Mouse (Mus musculus) neural tube, embryonic 15.5 days (tissue): ENCODE measurements around the gene Phf7. TPM values are rescaled to one million over a fixed set of nuclear protein-coding genes. Genes with fewer than 3 reads are reported as not detected.

Experiments
- ATAC-seq: fragments of 200-750 bp; cut with Nextera tagmentation; 2 replicates; pipeline ENCODE4 v1.8.0; 2017; ENCODE audit warnings: mild to moderate bottlenecking, moderate TSS enrichment, moderate library complexity; ENCODE audit not compliant: low FRiP score
- H3K27ac ChIP-seq: fragments of 300-500 bp; sonication (generic); replicated peaks from 2 replicates; pipeline ENCODE4 v1.5.1; 2015; ENCODE audit warnings: mild to moderate bottlenecking, inconsistent platforms
- H3K27me3 ChIP-seq: fragments of 300-500 bp; sonication (generic); replicated peaks from 2 replicates; pipeline ENCODE4 v1.6.1; 2015; ENCODE audit warnings: inconsistent platforms
- H3K36me3 ChIP-seq: fragments of 300-500 bp; sonication (generic); 2 replicates; pipeline ENCODE4 v1.6.1; 2015; ENCODE audit warnings: inconsistent platforms
- H3K4me1 ChIP-seq: fragments of 300-500 bp; sonication (generic); 2 replicates; pipeline ENCODE4 v1.6.1; 2015; ENCODE audit warnings: inconsistent platforms
- H3K4me2 ChIP-seq: fragments of 300-500 bp; sonication (generic); 2 replicates; pipeline ENCODE4 v1.6.1; 2015; ENCODE audit warnings: inconsistent platforms, mild to moderate bottlenecking, moderate library complexity
- H3K4me3 ChIP-seq: fragments of 300-500 bp; sonication (generic); replicated peaks from 2 replicates; pipeline ENCODE4 v1.5.1; 2015; ENCODE audit warnings: mild to moderate bottlenecking, inconsistent platforms
- H3K9ac ChIP-seq: fragments of 300-500 bp; sonication (generic); replicated peaks from 2 replicates; pipeline ENCODE4 v1.6.1; 2015; ENCODE audit warnings: mild to moderate bottlenecking, inconsistent platforms
- H3K9me3 ChIP-seq: fragments of 300-500 bp; sonication (generic); replicated peaks from 2 replicates; pipeline ENCODE4 v1.6.1; 2016; ENCODE audit warnings: inconsistent platforms
- WGBS: fragments of 180-500 bp; shearing (Covaris S2); methylation state at CpG from one replicate; pipeline ENCODE4 v1.1.7; 2015; ENCODE audit warnings: mixed read lengths; 5-methylcytosine and 5-hydroxymethylcytosine counted together
- polyA plus RNA-seq: library from polyadenylated mRNA; unstranded; fragments of >200 nt; fragmentation: Nextera tagmentation; extraction: Ambion mirVana; gene quantifications from 2 replicates; pipeline ENCODE4 v1.2.1, GENCODE M21; 2015

The Phf7 gene
- 10.4 and 10.9 TPM in 2 replicates for polyA plus RNA-seq

DNA sequence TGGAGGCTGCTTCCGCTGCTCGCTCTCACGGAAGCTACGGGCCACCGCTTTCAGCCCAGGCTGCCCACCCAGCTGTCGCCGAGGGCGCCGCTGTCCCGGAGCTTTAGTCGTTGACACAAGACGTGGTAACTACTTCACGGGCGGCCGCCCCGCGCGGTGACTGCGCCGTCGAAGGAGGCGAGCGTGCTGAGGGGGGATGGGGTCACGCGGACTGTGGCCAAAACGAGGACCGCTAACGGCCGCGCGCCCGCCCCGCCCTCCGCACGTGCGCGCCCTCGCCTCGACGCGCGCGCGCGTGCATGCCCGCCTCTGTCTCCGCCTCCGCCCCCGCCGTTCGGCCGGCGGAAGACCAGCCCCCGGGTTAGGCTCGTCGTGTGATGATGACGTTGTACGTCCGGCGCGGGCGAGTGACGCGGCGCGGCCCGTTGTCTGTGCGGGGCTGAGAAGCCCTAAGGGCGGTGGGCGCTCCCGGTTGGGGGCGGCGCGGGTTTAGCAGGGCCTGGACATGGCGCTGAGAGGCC lies at the start of gene Phf7, which contains the start of gene Bap1:
Phf7 (minus strand) TSS at position 234 of the 521 bp plus-strand sequence.
Bap1 (plus strand) TSS at position 367 of the 521 bp plus-strand sequence.
- ATAC-seq, result peak; percentile 94
- WGBS, result under 1% methylated on average over 74 of the region's 75 CpGs
- H3K4me2 ChIP-seq, result peak within 1 kb of the TSS; percentile 86
- no peaks in the 10 kb centered on the region for H3K9me3 ChIP-seq
- H3K27ac ChIP-seq, result peak within 1 kb of the TSS; percentile 97
- no peaks in the 10 kb centered on the region for H3K27me3 ChIP-seq
- H3K4me1 ChIP-seq, result peaks cover 25% of the 10 kb centered on the region
- peak within 1 kb of the TSS; percentile 97 for H3K9ac ChIP-seq
- peaks cover 35% of the 10 kb centered on the region for H3K36me3 ChIP-seq
- H3K4me3 ChIP-seq, result peak within 1 kb of the TSS; percentile 67

GRCm38 (mm10) chr14:31285728-31286127 lies 34.6 kb upstream of the Phf7 start:
- Histone ChIP-seq H3K4me1 (no peaks in the 10 kb centered on the region), H3K4me3 (no peak overlapping the region), H3K27ac (no peak overlapping the region), H3K27me3 (no peaks in the 10 kb centered on the region), H3K4me2 (no peak overlapping the region), H3K36me3 (no peaks in the 10 kb centered on the region), H3K9me3 (no peaks in the 10 kb centered on the region), H3K9ac (no peak overlapping the region)
- WGBS, result 88% methylated on average over 8 of the region's 8 CpGs
- ATAC-seq, result no peak

DNA sequence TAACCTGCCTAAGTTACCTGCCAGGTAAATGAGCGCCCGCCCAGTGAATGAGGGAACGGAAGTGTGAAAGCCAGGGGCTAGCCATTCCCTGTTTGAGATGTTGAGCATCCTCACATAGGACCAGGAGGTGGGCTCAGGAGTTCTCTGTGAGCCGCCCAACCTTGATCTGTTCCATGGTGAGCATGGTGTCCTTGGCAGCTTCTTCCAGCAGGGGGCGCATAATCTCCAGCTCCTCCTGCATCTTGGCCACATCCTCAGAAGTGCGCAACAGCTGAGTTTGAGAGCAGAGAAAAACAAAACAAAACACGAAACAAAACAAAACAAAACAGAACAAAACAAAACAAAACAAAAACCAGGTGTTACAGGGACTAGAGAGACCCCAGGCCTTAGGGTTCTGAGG lies 21.0 kb upstream of the Phf7 start:
- Histone ChIP-seq H3K9ac (no peak overlapping the region), H3K4me1 (peaks cover 22% of the 10 kb centered on the region), H3K4me3 (no peak overlapping the region), H3K9me3 (no peaks in the 10 kb centered on the region), H3K36me3 (no peaks in the 10 kb centered on the region), H3K27me3 (no peaks in the 10 kb centered on the region), H3K27ac (no peak overlapping the region), H3K4me2 (no peak overlapping the region)
- WGBS, result 18% methylated on average over 7 of the region's 7 CpGs
- ATAC-seq, result no peak

- no peak overlapping the region for H3K4me3 ChIP-seq
- 94% methylated on average over 6 of the region's 6 CpGs for WGBS
- no peak overlapping the region for H3K9ac ChIP-seq
- no peak overlapping the region for H3K27ac ChIP-seq
- no peaks in the 10 kb centered on the region for H3K36me3 ChIP-seq
- no peak overlapping the region for H3K4me2 ChIP-seq
- peaks cover 22% of the 10 kb centered on the region for H3K4me1 ChIP-seq
- ATAC-seq, result no peak
- no peaks in the 10 kb centered on the region for H3K27me3 ChIP-seq
- H3K9me3 ChIP-seq, result no peaks in the 10 kb centered on the region
These were observed 20.0 kb upstream of the Phf7 start for GRCm38 (mm10) chr14:31271121-31271520.

DNA sequence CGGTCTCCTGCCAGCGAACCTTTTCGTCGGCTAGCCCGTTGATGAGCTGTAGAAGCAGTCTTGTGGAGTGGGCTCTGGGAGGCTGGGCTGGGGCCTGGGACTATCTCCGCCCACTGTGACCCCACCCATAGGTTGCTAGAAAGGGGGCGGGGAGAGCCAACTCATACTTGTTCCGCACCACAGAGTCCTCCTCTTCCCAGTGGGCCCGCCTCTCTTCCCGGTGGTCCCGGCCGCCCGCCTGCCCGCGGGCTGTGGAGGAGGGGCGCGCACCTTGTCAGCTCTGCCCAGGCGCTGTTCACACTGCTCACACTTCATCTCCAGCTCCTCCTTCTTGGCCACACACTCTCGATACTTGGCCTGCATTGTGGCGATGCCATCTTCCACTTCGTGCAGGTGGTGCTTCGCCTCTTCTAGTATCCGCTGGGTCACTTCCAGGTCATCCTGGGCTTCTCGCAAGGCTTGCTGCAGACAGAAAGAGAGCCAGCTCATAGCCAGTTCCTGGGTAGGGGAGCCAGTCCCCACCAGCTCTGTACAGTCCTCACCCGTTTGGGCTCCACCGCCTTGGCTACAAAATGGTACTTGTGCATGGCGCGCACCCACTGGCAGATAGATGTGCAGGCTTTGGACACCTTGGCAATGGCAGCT lies 18.5 kb upstream of the Phf7 start:
- Histone ChIP-seq H3K4me1 (peaks cover 22% of the 10 kb centered on the region), H3K4me2 (peak overlapping the region; percentile 51), H3K36me3 (no peaks in the 10 kb centered on the region), H3K9me3 (no peaks in the 10 kb centered on the region), H3K27ac (peak overlapping the region; percentile 7), H3K9ac (peak overlapping the region; percentile 26; the same call in 1 of the 2 replicates), H3K4me3 (peak overlapping the region; percentile 20), H3K27me3 (no peaks in the 10 kb centered on the region)
- ATAC-seq, result peak; percentile 67
- 16% methylated on average over 27 of the region's 28 CpGs for WGBS

DNA sequence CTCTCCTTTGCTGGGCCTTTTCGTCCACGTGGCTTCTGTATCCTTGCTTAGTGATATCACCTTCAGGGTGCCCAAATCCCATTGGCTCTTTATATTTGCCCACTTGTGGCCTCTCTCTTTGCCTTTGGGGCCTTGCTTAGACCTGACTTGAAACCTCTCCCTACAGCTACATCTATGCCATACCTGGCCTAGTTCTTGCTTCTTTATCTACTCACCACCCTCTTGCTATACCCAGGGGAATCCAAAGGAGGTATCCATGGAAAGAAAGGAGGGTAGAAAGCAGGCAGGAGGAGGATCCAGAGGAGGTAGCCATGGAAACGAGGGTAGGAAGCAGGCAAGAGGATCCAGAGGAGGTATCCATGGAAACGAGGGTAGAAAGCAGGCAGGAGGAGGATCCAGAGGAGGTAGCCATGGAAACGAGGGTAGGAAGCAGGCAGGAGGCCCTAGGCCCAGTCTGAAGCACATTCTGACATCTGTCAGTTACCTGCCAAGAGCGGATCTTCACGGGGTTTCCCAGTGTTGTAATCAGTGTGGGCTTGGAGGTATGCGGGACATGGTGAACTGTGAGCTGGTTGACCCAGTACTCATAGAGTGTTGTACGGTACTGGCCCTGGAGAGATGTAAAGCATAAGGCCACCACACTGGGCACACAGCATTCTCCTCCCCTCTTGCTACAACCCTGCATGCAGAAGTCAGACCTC lies 17.3 kb upstream of the Phf7 start:
- peak; percentile 62 for ATAC-seq
- peak overlapping the region; percentile 51 for H3K4me2 ChIP-seq
- 42% methylated on average over 9 of the region's 9 CpGs for WGBS
- H3K27ac ChIP-seq, result peak overlapping the region; percentile 7
- H3K9ac ChIP-seq, result no peak overlapping the region
- H3K36me3 ChIP-seq, result no peaks in the 10 kb centered on the region
- no peaks in the 10 kb centered on the region for H3K27me3 ChIP-seq
- H3K9me3 ChIP-seq, result no peaks in the 10 kb centered on the region
- peaks cover 22% of the 10 kb centered on the region for H3K4me1 ChIP-seq
- no peak overlapping the region for H3K4me3 ChIP-seq

DNA sequence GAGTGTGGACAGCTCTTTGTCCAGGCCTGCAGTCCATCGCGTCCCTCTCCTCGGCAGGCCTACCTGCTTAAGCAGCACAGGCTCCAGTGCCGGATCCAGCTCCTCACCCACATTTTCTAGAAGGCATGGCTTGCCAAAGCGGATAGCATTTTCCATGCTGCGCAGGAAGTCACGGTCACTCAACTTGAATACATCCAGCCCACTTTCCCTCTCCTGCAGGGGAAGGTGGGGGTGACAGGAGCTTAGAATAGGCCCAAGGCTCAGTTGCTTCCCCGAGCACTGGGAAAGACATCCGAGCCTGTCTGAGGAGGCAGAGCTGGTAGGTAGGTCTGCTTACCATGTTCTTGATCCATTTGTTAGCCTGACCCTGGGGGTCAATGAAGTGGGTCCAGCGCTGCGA lies 16.5 kb upstream of the Phf7 start:
- 86% methylated on average over 11 of the region's 11 CpGs for WGBS
- Histone ChIP-seq H3K36me3 (no peaks in the 10 kb centered on the region), H3K27me3 (no peaks in the 10 kb centered on the region), H3K4me3 (no peak overlapping the region), H3K4me1 (peaks cover 22% of the 10 kb centered on the region), H3K9ac (no peak overlapping the region), H3K27ac (no peak overlapping the region), H3K9me3 (no peaks in the 10 kb centered on the region), H3K4me2 (no peak overlapping the region)
- no peak for ATAC-seq

DNA sequence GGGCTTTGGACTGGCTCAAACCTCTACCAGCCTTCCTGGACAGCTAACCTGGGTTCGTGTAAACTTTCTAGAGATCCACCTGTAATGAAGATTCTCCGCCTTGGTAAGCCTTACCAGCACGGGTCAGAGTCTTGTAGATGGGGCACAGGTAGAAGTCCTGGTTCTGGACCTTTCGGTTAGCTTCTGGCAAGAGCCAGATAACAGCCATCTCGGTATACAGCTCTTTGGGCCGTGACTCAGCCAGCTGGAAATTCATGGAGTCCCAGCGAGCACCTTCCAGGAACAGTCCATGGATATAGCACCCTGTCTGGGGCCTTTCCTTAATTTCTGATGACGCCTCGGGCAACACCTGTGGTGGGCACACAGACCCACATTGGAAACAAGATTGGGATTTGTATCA lies 9.8 kb upstream of the Phf7 start:
- H3K4me3 ChIP-seq, result no peak overlapping the region
- H3K27me3 ChIP-seq, result no peaks in the 10 kb centered on the region
- H3K4me1 ChIP-seq, result no peaks in the 10 kb centered on the region
- H3K9ac ChIP-seq, result no peak overlapping the region
- no peak for ATAC-seq
- 97% methylated on average over 9 of the region's 9 CpGs for WGBS
- H3K36me3 ChIP-seq, result peaks cover 59% of the 10 kb centered on the region
- no peak overlapping the region for H3K27ac ChIP-seq
- no peak overlapping the region for H3K4me2 ChIP-seq
- H3K9me3 ChIP-seq, result no peaks in the 10 kb centered on the region

- Histone ChIP-seq H3K36me3 (peaks cover 65% of the 10 kb centered on the region), H3K4me1 (no peaks in the 10 kb centered on the region), H3K4me2 (no peak overlapping the region), H3K9ac (no peak overlapping the region), H3K9me3 (no peaks in the 10 kb centered on the region), H3K4me3 (no peak overlapping the region), H3K27ac (no peak overlapping the region), H3K27me3 (no peaks in the 10 kb centered on the region)
- WGBS, result 97% methylated on average over 4 of the region's 4 CpGs
- no peak for ATAC-seq
These were observed 9.3 kb upstream of the Phf7 start for GRCm38 (mm10) chr14:31260374-31260773.

- peaks cover 83% of the 10 kb centered on the region for H3K36me3 ChIP-seq
- no peak for ATAC-seq
- H3K9me3 ChIP-seq, result no peaks in the 10 kb centered on the region
- H3K27ac ChIP-seq, result no peak overlapping the region
- H3K9ac ChIP-seq, result no peak overlapping the region
- H3K4me2 ChIP-seq, result no peak overlapping the region
- 0 out of 2 replicates have a peak, but pooled peaks cover 3% of the 10 kb centered on the region for H3K4me1 ChIP-seq
- no peak overlapping the region for H3K4me3 ChIP-seq
- WGBS, result 98% methylated on average over 14 of the region's 14 CpGs
- H3K27me3 ChIP-seq, result no peaks in the 10 kb centered on the region
These were observed 7.4 kb upstream of the Phf7 start for GRCm38 (mm10) chr14:31258476-31259050.

DNA sequence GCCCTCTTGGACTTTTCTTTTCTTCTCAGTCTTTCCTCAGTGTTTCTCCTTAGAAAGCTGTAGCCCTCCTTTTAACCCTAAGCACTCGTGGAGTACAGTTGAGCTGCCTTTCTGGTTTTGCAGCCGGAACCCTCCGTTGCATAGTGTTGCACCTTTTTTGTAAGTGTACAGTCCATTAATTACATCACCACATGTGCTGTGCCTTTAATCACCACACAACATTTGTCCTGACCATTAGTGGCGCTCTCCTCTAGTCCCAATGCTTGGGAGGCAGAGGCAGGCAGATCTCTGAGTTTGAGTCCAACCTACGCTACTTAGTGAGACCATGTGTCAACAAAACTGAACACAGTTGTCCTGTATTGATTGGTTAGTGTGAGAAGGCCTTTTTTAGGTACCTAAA lies 974 bp upstream of the Phf7 start:
- Histone ChIP-seq H3K9me3 (no peaks in the 10 kb centered on the region), H3K27me3 (no peaks in the 10 kb centered on the region), H3K4me1 (peaks cover 25% of the 10 kb centered on the region), H3K4me3 (peak overlapping the region; percentile 67), H3K27ac (no peak overlapping the region), H3K9ac (peak overlapping the region; percentile 97), H3K36me3 (peaks cover 45% of the 10 kb centered on the region), H3K4me2 (peak overlapping the region; percentile 86)
- WGBS, result 86% methylated on average over 5 of the region's 5 CpGs
- no peak for ATAC-seq
